Mouse (Mus musculus) heart, embryonic 11.5 days (tissue): ENCODE data around the gene Emx1. TPM values are rescaled to one million over a fixed set of nuclear protein-coding genes. Genes with fewer than 3 reads are reported as not detected.
"Not testable (repeated sequence)": the region's sequence is repeated elsewhere in the genome, so short reads cannot be mapped to it uniquely, and the experiment has no call there.

Experiments
- ATAC-seq: fragments of 200-750 bp; cut with Nextera tagmentation; replicated peaks from 2 replicates; pipeline ENCODE4 v1.8.0; 2017; ENCODE audit warnings: moderate library complexity; ENCODE audit not compliant: insufficient number of reproducible peaks, low FRiP score, low TSS enrichment
- H3K27ac ChIP-seq: fragments of 300-500 bp; sonication (generic); 2 replicates; pipeline ENCODE4 v1.5.1; 2014; ENCODE audit warnings: mild to moderate bottlenecking, low read depth, low read length
- H3K27me3 ChIP-seq: fragments of 300-500 bp; sonication (generic); 2 replicates; pipeline ENCODE4 v1.6.1; 2014; ENCODE audit warnings: mild to moderate bottlenecking, low read length, mixed read lengths; ENCODE audit not compliant: control insufficient read depth, insufficient read depth
- H3K36me3 ChIP-seq: fragments of 300-500 bp; sonication (generic); 2 replicates; pipeline ENCODE4 v1.6.1; 2014; ENCODE audit warnings: mild to moderate bottlenecking, low read length, moderate library complexity, mixed read lengths; ENCODE audit not compliant: control insufficient read depth, insufficient read depth
- H3K4me1 ChIP-seq: fragments of 300-500 bp; sonication (generic); 2 replicates; pipeline ENCODE4 v1.6.1; 2014; ENCODE audit warnings: low read length; ENCODE audit not compliant: control insufficient read depth, insufficient read depth
- H3K4me2 ChIP-seq: fragments of 300-500 bp; sonication (generic); 2 replicates; pipeline ENCODE4 v1.6.1; 2014; ENCODE audit warnings: mild to moderate bottlenecking, moderate library complexity
- H3K4me3 ChIP-seq: fragments of 300-500 bp; sonication (generic); 2 replicates; pipeline ENCODE4 v1.5.1; 2014; ENCODE audit warnings: low read depth, low read length
- H3K9ac ChIP-seq: fragments of 300-500 bp; sonication (generic); 2 replicates; pipeline ENCODE4 v1.6.1; 2014; ENCODE audit warnings: mild to moderate bottlenecking, low read depth, low read length, moderate library complexity
- H3K9me3 ChIP-seq: fragments of 300-500 bp; sonication (generic); replicated peaks from 2 replicates; pipeline ENCODE4 v1.6.1; 2016; ENCODE audit warnings: low read length; ENCODE audit not compliant: control insufficient read depth
- WGBS: fragments of 180-500 bp; shearing (Covaris S2); extraction: QIAGEN DNeasy Blood & Tissue Kit; methylation state at CpG from one replicate; pipeline ENCODE4 v1.1.7; 2014; ENCODE audit not compliant: insufficient replicate concordance; 5-methylcytosine and 5-hydroxymethylcytosine counted together
- polyA plus RNA-seq: library from polyadenylated mRNA; unstranded; fragments of >200 nt; fragmentation: Nextera tagmentation; extraction: Ambion mirVana; gene quantifications from 2 replicates; pipeline ENCODE4 v1.2.1, GENCODE M21; 2014

The Emx1 gene
- polyA plus RNA-seq, 1 experiment from 2014 or later, result not detected

DNA sequence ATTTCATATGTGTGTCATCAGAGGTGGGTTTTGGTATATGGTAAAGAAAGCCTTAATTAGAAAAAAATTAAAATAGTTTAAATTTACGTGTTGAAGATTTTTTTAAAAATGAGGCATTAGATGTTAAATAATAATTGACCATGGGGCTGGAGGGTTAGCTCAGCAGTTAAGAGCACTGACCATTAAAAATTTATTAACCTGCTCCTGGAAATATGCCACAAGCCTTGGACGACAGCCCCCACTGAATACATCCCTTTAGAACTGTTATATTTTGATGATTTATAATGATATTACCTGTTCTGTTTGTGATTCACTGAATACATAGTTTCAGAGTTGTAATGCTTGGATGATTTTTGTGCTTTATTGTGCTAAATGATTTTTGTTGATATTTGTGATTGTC, 30.7 kb upstream of the Emx1 start:
- H3K27me3 ChIP-seq, H3K9me3 ChIP-seq, H3K9ac ChIP-seq, H3K27ac ChIP-seq, H3K36me3 ChIP-seq, H3K4me2 ChIP-seq, H3K4me1 ChIP-seq, H3K4me3 ChIP-seq, ATAC-seq: not testable (repeated sequence)
- 78% methylated on average over 2 of the region's 2 CpGs for WGBS

- not testable (repeated sequence) for H3K36me3 ChIP-seq, ATAC-seq, H3K9ac ChIP-seq, H3K4me1 ChIP-seq, H3K4me3 ChIP-seq, H3K9me3 ChIP-seq, H3K4me2 ChIP-seq, H3K27ac ChIP-seq, H3K27me3 ChIP-seq
- WGBS, result 69% methylated on average over 4 of the region's 4 CpGs
Measured at GRCm38 (mm10) chr6:85158040-85158804, 29.0 kb upstream of the Emx1 start.

DNA sequence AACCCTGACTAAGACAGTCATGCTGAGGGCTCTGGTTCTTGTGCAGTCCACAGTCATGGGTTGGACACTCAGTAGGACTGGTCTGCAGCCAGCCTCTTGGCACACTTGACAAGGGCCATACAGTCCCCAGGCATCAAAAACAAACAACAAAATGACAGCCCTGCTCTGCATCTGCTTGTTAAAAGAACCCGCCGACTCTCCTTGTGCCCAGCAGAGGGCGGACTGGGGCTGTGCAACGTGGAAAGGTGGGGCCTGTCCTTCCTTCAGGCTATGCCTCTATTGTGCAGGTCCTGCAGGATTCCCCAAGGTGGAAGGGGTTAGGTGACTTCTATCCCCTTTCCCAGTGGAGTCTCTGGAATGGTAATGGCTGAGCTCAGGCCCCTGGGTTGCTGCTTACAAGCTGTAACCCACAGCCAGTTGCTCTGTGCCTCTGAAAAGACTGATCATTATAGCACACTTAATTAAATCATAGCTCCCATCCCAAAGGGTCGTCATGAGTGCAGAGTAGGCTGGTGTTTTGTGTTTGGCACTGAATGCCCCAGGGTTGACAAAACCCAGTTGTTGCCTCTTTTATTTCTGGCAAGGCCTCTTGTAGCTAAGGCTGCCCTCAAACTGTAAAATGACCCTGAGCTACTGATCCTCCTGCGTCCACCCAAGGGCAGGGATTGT, 28.0 kb upstream of the Emx1 start:
- not testable (repeated sequence) for H3K4me2 ChIP-seq, H3K9me3 ChIP-seq, H3K4me3 ChIP-seq, H3K9ac ChIP-seq, H3K27me3 ChIP-seq, H3K36me3 ChIP-seq, ATAC-seq, H3K27ac ChIP-seq, H3K4me1 ChIP-seq
- WGBS, result 24% methylated on average over 6 of the region's 6 CpGs

GRCm38 (mm10) chr6:85160201-85160923, 26.9 kb upstream of the Emx1 start:
- Histone ChIP-seq H3K9ac (no peak overlapping the region), H3K36me3 (no peaks in the 10 kb centered on the region), H3K4me1 (no peaks in the 10 kb centered on the region), H3K9me3 (no peaks in the 10 kb centered on the region), H3K4me3 (no peak overlapping the region), H3K27me3 (no peaks in the 10 kb centered on the region; the same call in 1 of the 2 replicates), H3K27ac (no peak overlapping the region), H3K4me2 (no peak overlapping the region)
- ATAC-seq, result no peak
- WGBS, result 43% methylated on average over 4 of the region's 4 CpGs

DNA sequence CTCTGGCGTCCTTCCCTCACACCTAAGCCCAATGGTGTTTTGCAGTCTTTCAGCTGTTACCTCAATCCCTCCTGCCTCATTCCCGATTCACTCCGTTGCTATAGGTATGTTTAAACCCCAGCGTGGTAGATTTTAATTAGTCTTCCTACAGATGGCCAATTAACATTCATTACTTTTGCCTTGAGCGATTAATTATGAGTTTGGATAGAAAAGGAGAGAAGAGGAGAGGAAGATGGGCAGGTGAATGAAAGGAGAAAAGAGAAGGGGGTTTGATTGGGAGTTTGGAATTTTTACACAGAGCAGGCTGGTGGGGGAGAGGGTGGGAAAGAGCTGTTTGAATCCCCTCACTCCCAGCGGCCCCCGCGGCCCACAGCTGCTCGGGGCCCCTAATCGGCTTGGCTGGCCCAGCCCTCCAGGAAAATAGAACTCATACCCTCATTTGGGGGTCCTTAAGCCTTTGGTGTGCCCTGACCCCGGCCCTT, 21.8 kb upstream of the Emx1 start:
- no peak overlapping the region for H3K4me3 ChIP-seq
- H3K9ac ChIP-seq, result no peak overlapping the region
- H3K9me3 ChIP-seq, result no peaks in the 10 kb centered on the region
- no peaks in the 10 kb centered on the region for H3K36me3 ChIP-seq
- H3K27ac ChIP-seq, result no peak overlapping the region
- no peaks in the 10 kb centered on the region for H3K4me1 ChIP-seq
- ATAC-seq, result no peak
- H3K27me3 ChIP-seq, result peaks cover 10% of the 10 kb centered on the region
- no peak overlapping the region for H3K4me2 ChIP-seq
- 51% methylated on average over 11 of the region's 11 CpGs for WGBS

- H3K36me3 ChIP-seq, result no peaks in the 10 kb centered on the region
- WGBS, result 58% methylated on average over 3 of the region's 3 CpGs
- no peak for ATAC-seq
- no peaks in the 10 kb centered on the region for H3K4me1 ChIP-seq
- no peak overlapping the region for H3K4me2 ChIP-seq
- peaks cover 24% of the 10 kb centered on the region for H3K27me3 ChIP-seq
- H3K9me3 ChIP-seq, result no peaks in the 10 kb centered on the region
- no peak overlapping the region for H3K27ac ChIP-seq
- H3K9ac ChIP-seq, result no peak overlapping the region
- no peak overlapping the region for H3K4me3 ChIP-seq
Measured at GRCm38 (mm10) chr6:85179569-85179968, 7.7 kb upstream of the Emx1 start.

DNA sequence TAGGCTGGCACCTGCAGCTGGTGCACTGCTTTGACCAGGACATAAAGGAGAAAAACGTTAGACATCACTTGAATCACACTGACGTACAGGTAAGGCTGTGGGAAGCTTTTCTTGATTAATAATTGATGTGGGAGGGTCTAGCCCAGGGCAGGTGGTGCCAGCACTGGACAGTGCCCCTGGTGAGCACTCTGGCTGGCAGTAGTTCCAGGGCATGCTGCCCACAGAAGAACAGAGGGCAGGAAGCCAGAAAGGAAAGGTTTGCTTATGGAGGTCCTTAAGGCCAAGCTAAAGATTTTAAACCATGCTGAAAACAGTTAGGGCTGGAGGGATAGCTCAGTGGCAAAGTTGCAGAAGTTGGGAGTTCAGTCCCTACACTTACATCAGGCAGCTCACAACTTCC, 7.2 kb upstream of the Emx1 start:
- WGBS, result 46% methylated on average over 2 of the region's 2 CpGs

DNA sequence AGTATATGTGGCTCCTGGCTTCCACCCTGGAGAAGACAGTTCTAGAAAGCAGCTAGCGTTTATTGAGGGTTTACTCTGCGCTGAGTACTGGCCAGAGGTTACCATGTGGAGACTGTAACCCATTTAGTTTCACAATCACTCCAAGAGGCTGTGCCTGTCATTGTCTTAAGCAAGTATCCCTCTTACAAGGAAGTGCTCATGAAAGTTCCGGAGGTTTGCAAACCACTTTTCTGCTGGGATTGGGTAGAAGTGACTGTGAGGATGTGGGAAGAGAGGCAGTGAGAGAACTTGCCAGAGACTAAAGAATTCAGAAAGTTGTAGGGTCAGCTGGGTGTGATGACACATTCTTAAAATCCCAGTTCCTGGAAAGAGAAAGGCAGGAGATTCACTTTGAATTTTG, 3.3 kb upstream of the Emx1 start:
- WGBS, result 48% methylated on average over 3 of the region's 3 CpGs
- H3K9ac ChIP-seq, result no peak overlapping the region
- H3K4me3 ChIP-seq, result no peak overlapping the region
- H3K4me1 ChIP-seq, result peaks cover 12% of the 10 kb centered on the region
- no peak for ATAC-seq
- no peak overlapping the region for H3K4me2 ChIP-seq
- H3K27ac ChIP-seq, result no peak overlapping the region
- H3K9me3 ChIP-seq, result no peaks in the 10 kb centered on the region
- H3K36me3 ChIP-seq, result no peaks in the 10 kb centered on the region
- H3K27me3 ChIP-seq, result peaks cover 56% of the 10 kb centered on the region

More for the DNA sequence above, 7.2 kb upstream of the Emx1 start:
- Histone ChIP-seq H3K4me1 (no peaks in the 10 kb centered on the region), H3K9ac (no peak overlapping the region), H3K36me3 (no peaks in the 10 kb centered on the region), H3K27ac (no peak overlapping the region), H3K4me3 (no peak overlapping the region), H3K27me3 (peaks cover 26% of the 10 kb centered on the region), H3K9me3 (no peaks in the 10 kb centered on the region), H3K4me2 (no peak overlapping the region)
- ATAC-seq, result no peak
